Mouse (Mus musculus) liver, postnatal 0 days (tissue): ENCODE data around the gene Add3.
A peak's percentile ranks its signal among the peaks of the same experiment; 100 is the strongest.

Experiments used
- CTCF ChIP-seq: sonication (generic); IDR thresholded peaks from 2 replicates; pipeline ENCODE4 v1.5.1; 2016; ENCODE audit warnings: antibody characterized with exemption, low read depth
- EP300 ChIP-seq: IDR thresholded peaks from 2 replicates; pipeline ENCODE4 v1.6.1; 2016; ENCODE audit warnings: antibody characterized with exemption, low read depth, mild to moderate bottlenecking

DNA sequence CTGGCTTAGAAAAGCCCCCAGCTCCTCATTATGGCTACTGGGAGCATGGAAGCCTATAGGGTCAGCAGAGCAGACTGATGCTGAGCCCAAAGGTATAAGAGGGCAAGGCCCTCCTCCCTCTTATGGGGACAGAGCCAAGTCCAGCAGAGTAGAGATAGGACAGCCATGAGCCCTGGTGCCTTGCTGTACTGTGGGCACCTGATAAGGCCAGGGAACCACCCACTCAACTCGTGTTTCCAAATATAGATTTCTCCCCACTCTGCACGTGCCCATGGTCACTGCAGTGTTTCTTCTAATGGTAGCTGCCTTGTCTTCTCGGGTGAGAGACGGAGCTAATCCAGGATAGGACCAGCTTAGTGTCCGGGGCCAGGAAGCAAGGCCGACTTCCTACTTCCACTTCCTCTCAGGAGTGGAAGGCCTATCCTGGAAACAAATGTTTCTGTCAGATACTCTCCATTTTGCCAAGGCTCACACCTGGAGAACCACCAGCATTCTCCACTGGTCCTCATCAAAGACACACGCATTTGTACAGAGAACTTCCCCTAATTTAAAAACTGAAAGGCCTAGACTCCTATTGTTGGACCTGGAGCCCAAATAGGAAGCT is 116.8 kb downstream of the Add3 start:
- TF ChIP-seq CTCF (no peak), EP300 (peak; percentile 93)
